Mouse (Mus musculus): ENCODE results near the gene Gm20388. TPM values are rescaled to one million over a fixed set of nuclear protein-coding genes. Genes with fewer than 3 reads are reported as not detected.
A peak's percentile ranks its signal among the peaks of the same experiment; 100 is the strongest.

The Gm20388 gene
- polyA plus RNA-seq, 1 experiment from 2014 or later, result 2.5 TPM

DNA sequence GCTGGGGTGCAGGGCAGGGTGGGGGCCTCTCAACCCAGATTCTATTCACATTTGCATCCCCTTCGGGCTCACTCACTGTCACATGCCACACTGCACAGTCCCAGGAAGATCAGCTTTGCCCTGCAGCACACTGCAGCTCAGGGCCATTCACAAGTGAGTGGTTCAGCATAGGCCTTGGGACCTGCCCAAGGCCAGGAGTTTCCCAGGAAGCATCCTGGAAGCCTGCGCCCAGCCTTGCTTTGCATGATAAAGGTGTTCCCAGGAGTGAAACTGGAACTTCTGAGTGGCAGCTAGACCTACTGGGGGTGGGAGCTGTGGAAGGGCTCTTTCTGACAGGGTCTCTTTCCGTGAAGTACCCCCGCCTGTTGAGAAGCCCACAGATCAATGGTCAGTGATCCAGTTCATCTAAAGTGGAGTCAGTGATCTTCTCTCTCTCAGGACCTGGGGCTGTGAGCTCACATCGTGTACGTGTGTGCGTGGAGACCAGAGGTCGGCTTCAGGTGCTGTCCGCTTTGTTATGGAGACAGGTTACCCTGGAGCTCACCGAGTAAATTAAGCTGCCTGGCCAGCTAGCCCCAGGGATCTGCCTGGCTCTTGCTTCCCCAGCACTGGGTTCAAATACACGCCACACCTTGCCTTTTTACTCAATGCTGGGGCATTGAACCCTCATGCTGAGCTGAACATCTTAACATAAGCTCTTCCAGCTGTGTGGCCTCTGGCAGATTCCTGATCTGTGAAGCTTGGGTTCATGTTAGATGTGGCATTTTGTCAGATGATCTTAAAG is 2318.3 kb downstream of the Gm20388 start:
- DNase-seq (ENCODE audit: low spot score), result no peak
- 45% methylated on average over 11 of the region's 11 CpGs for WGBS
- peaks cover 90% of the 10 kb centered on the region for H3K27me3 ChIP-seq (ENCODE audit: low read depth, poor library complexity, severe bottlenecking)
- peaks cover 42% of the 10 kb centered on the region for H3K4me1 ChIP-seq
- no peak overlapping the region for H3K27ac ChIP-seq
- no peak overlapping the region for H3K4me3 ChIP-seq
- no peaks in the 10 kb centered on the region for H3K9me3 ChIP-seq (replicated peaks)
- no peaks in the 10 kb centered on the region for H3K36me3 ChIP-seq

DNA sequence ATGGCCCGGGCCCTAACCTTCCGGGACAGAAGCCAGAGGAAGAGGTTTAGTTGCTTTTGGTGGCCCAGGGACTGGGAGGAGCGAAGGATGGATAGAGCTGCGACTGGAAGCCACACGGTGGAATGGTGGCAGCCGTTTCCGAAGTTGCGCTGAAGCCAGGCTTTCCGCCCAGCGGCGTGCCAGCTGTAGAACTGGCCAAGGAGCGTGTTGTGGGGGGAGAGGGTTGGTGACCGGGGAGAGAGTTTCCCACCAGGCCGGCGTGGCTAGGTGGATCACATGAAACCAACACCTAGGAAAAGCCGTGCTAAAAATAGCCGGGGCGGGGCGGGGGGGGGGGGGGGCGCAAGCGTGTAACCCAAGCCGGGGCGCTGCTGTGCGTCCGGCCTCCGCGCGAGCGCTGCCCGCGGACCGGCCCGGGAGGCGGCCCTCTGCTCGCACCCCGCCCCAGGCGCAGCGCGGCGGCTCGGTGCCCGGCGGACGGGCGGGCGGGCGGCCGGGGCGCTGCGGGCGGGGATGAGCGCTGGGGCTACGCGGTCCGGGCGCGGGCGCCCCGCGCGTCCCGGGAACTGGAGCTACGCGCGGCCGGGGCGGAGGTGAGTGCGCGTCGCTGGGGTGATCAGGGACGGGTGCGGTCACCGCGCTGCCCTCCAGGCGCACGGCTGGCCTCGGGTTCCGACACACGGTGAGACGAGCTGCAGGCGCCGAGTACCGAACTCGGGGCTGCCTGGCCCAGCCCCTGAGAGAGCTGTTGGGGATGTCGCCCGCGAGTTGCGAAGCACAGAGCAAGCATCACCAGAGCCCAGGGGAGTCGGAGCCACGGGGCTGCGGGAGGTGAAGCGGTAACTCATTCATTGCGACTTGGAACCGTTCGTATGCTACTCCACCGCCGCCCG is 2319.4 kb downstream of the Gm20388 start:
- peak; percentile 61 for DNase-seq (ENCODE audit: low spot score)
- Histone ChIP-seq H3K9me3 (replicated peaks) (no peaks in the 10 kb centered on the region), H3K27ac (peak overlapping the region; percentile 79), H3K4me1 (peaks cover 37% of the 10 kb centered on the region), H3K36me3 (no peaks in the 10 kb centered on the region), H3K4me3 (peak overlapping the region; percentile 65), H3K27me3 (ENCODE audit: low read depth, poor library complexity, severe bottlenecking) (peaks cover 93% of the 10 kb centered on the region)
- WGBS, result 1% methylated on average over 89 of the region's 98 CpGs

DNA sequence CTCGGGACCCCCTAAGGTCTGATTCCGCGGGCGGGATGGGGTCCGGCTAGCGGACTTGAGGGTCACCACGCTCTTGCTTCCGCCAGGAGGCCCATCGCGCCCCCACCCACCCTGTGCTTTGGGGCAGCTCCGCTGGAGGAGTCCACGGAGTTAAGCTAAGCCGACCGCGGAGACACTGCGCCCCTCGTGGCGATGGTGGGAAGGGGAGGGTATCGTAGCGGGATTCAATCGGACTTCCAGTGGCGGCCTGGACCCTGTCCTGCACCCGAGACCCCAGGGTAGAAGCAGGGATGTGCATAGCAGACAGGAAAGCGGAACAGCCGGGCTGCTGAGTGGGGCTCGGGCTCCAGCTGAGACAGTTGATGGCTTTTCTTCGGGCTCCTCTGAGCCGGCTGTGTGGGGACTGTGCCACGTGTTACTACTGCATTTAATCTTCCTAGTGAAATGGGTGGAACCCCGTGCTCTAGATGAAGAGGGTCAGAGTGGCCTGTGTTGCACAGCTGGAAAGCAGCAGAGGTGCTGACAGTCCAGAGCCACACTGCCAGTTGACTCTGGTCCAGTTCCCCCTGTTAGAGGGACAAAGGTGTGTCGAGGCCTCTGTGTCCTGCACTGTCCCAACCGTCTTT is 2320.2 kb downstream of the Gm20388 start:
- WGBS, result 4% methylated on average over 32 of the region's 32 CpGs
- peak overlapping the region; percentile 79 for H3K27ac ChIP-seq

DNA sequence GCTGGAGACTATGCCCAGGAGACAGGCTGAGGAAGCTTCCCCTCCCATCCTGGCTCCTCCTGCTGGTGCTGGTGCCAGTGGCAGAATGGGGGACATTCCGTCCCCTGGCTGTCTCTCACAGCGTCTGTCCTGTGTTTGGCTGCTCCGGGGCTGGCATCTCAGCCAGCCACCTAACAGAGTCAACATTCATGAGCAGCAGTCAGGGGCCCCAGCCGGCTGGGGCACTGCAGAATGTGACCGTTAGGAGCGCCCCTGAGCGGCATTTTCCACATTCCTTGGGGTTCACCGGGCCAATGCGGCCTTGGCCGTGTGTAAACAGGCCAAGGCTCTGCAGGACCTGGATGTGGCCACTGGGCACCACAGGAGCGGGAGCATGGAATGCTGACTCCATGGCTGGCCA is 2323.4 kb downstream of the Gm20388 start:
- Histone ChIP-seq H3K4me3 (no peak overlapping the region), H3K36me3 (no peaks in the 10 kb centered on the region), H3K27me3 (ENCODE audit: low read depth, poor library complexity, severe bottlenecking) (peaks cover 54% of the 10 kb centered on the region), H3K9me3 (replicated peaks) (no peaks in the 10 kb centered on the region), H3K27ac (no peak overlapping the region), H3K4me1 (peaks cover 26% of the 10 kb centered on the region)
- DNase-seq (ENCODE audit: low spot score), result peak; percentile 53
- 45% methylated on average over 11 of the region's 11 CpGs for WGBS

More for the DNA sequence above, 2320.2 kb downstream of the Gm20388 start:
- peak; percentile 89 for DNase-seq (ENCODE audit: low spot score)
- Histone ChIP-seq H3K9me3 (replicated peaks) (no peaks in the 10 kb centered on the region), H3K4me1 (peaks cover 30% of the 10 kb centered on the region), H3K27me3 (ENCODE audit: low read depth, poor library complexity, severe bottlenecking) (peaks cover 86% of the 10 kb centered on the region), H3K36me3 (no peaks in the 10 kb centered on the region), H3K4me3 (peak overlapping the region; percentile 65)

DNA sequence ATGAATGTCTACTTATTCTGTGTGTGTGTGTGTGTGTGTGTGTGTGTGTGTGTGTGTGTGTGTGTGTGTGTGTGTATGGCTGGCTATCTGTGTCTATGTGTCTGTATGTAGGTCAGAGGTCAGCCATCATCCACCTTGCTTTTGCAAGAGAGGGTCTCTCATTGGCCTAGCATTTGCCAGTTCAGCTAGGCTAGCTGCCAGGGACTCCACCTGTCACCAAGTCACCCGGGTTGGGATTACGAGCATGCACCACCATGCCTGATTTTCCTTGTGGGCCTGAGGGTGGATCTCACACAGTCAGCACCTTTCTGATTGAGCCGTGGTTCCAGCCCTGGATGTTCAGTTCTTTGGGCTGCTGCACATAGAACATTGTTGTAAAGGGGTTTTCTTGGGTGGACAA is 2325.9 kb downstream of the Gm20388 start:
- peaks cover 10% of the 10 kb centered on the region; the same call in 1 of the 2 replicates for H3K4me1 ChIP-seq
- no peak overlapping the region for H3K4me3 ChIP-seq
- H3K9me3 ChIP-seq (replicated peaks), result no peaks in the 10 kb centered on the region
- H3K27me3 ChIP-seq (ENCODE audit: low read depth, poor library complexity, severe bottlenecking), result peaks cover 29% of the 10 kb centered on the region
- no peaks in the 10 kb centered on the region for H3K36me3 ChIP-seq
- no peak overlapping the region for H3K27ac ChIP-seq
- DNase-seq (ENCODE audit: low spot score), result no peak
- WGBS, result 91% methylated on average over 3 of the region's 3 CpGs

DNA sequence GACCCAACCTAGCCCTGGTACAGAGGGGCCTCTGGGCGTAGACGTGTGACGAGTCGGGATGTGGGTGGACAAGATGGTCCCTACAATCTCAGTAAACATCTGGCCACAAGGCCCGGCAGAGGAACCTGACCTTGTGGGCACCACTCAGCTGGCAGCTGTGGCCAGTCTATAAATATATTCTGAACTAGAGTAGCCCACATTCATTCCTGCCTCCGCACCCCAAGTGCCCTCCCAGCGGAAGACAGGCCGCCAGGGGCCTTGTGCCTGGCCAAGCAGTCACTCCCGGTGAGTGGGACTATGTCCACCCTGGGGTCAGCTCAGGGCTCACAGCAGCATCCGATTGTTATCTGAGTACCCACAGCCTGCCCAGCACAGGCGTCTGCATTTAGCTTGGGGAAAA is 2327.6 kb downstream of the Gm20388 start:
- no peak overlapping the region for H3K4me3 ChIP-seq
- H3K36me3 ChIP-seq, result no peaks in the 10 kb centered on the region
- WGBS, result 82% methylated on average over 11 of the region's 11 CpGs
- no peak for DNase-seq (ENCODE audit: low spot score)
- H3K9me3 ChIP-seq (replicated peaks), result no peaks in the 10 kb centered on the region
- peaks cover 10% of the 10 kb centered on the region; the same call in 1 of the 2 replicates for H3K4me1 ChIP-seq
- peaks cover 12% of the 10 kb centered on the region for H3K27me3 ChIP-seq (ENCODE audit: low read depth, poor library complexity, severe bottlenecking)
- no peak overlapping the region for H3K27ac ChIP-seq

DNA sequence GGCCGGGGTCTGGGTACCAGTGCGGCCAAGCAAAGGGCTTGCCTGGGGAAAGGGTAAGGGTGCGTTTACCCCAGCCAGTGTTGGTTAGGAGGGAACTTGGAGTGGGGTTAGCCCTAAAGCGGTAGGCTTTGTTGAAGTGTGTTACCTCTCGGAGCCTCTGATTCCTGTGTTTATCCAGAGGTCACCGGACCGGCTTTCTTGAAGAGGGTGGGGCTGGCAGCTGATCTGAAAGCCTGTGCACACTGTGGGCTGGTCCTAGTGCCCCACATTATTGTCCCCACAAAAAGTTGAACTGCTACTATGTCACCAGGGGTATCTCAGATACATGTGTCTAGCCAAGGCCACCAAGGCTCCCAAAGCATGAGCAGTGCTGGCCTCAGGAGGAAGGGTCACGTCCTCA is 2328.1 kb downstream of the Gm20388 start:
- Histone ChIP-seq H3K4me1 (peaks cover 8% of the 10 kb centered on the region; the same call in 1 of the 2 replicates), H3K9me3 (replicated peaks) (no peaks in the 10 kb centered on the region), H3K27ac (no peak overlapping the region), H3K36me3 (no peaks in the 10 kb centered on the region), H3K4me3 (no peak overlapping the region), H3K27me3 (ENCODE audit: low read depth, poor library complexity, severe bottlenecking) (0 out of 2 replicates have a peak, but pooled peaks cover 7% of the 10 kb centered on the region)
- 68% methylated on average over 8 of the region's 8 CpGs for WGBS
- DNase-seq (ENCODE audit: low spot score), result no peak

DNA sequence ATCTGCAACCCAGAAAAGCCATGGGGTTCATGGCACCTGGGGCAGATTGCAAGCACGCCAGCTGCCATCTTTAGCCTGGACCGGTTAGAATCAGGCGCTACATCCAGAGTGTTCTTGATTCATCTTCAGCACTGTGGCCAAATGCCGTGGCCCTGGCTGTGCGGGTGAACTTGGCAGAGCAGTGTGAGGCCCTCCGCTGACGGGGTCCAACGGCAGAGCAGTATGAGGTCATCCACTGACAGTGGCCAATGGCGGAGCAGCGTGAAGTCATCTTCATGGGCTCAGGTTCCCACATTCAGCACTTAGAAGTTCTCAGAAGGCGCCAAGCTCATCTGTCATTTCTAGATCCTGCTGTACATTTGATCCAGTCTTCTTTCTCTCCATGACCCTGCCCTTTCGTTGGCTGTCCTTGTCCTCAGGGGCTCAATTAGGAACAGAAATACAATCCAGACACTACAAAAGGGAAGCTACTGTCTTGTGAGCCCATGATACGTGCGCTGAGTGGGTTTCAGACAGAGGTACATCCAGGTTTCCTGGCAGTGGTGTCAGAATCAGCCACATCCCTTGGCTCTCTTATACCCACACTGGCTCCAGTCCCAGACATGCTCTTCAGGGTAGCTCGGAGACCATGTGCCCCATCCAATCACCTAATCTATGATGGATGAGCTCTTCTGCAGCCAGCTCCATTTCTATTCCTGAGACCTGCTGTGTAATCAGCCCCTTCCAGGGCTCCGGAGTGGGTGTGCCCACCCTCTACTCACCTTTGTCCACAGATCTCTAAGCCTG is 2329.8 kb downstream of the Gm20388 start:
- no peaks in the 10 kb centered on the region for H3K27me3 ChIP-seq (ENCODE audit: low read depth, poor library complexity, severe bottlenecking)
- peaks cover 3% of the 10 kb centered on the region for H3K4me1 ChIP-seq
- no peaks in the 10 kb centered on the region for H3K9me3 ChIP-seq (replicated peaks)
- H3K36me3 ChIP-seq, result no peaks in the 10 kb centered on the region
- DNase-seq (ENCODE audit: low spot score), result no peak
- WGBS, result 88% methylated on average over 16 of the region's 16 CpGs
- H3K4me3 ChIP-seq, result no peak overlapping the region
- no peak overlapping the region for H3K27ac ChIP-seq

DNA sequence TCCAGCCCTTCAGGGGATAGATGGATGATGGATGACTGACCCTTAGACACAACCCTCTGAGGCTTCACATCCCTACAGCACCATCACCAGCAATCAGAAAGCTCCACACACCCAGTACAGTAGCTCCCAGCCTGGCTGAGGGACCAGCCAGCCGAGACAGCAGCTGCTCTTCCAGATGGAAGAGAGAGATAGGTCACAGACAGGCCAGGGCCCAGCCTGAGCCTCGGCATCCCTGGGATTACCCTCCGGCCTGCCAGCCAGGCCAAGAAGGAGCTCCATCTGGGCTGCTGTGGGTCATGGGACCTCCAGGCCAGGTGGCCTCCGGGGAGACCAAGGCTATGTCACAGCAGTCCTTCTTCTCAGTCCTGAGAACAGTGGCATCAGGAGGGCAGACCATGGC is 2332.7 kb downstream of the Gm20388 start:
- WGBS, result 77% methylated on average over 4 of the region's 4 CpGs
- H3K27me3 ChIP-seq (ENCODE audit: low read depth, poor library complexity, severe bottlenecking), result no peaks in the 10 kb centered on the region
- DNase-seq (ENCODE audit: low spot score), result no peak
- no peak overlapping the region for H3K4me3 ChIP-seq
- H3K36me3 ChIP-seq, result no peaks in the 10 kb centered on the region
- H3K4me1 ChIP-seq, result peaks cover 29% of the 10 kb centered on the region
- peak overlapping the region; percentile 15; the same call in 1 of the 2 replicates for H3K27ac ChIP-seq
- H3K9me3 ChIP-seq (replicated peaks), result no peaks in the 10 kb centered on the region

DNA sequence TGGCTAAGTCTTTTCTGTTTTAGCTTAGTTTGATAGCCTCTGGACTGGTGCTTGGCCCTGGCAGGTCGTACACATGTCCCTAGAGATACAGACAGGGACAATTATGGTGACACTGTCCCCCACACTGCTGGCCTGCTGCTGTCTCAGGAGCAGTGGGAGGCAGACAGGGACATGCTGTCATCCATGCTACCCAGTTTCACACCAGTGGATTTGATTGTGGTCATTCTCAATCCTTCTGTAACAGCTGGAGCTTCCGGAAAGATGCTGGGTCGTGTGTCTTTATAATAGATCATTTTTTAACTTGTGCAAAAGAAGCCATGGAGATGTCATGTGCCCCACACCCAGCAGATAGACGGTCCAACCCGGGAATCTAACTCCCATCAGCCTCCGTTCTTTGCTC is 2334.5 kb downstream of the Gm20388 start:
- no peak for DNase-seq (ENCODE audit: low spot score)
- peak overlapping the region; percentile 82; the same call in 1 of the 2 replicates for H3K27ac ChIP-seq
- no peak overlapping the region for H3K4me3 ChIP-seq
- H3K9me3 ChIP-seq (replicated peaks), result no peaks in the 10 kb centered on the region
- 87% methylated on average over 6 of the region's 6 CpGs for WGBS
- H3K27me3 ChIP-seq (ENCODE audit: low read depth, poor library complexity, severe bottlenecking), result no peaks in the 10 kb centered on the region
- no peaks in the 10 kb centered on the region for H3K36me3 ChIP-seq
- H3K4me1 ChIP-seq, result peaks cover 29% of the 10 kb centered on the region

DNA sequence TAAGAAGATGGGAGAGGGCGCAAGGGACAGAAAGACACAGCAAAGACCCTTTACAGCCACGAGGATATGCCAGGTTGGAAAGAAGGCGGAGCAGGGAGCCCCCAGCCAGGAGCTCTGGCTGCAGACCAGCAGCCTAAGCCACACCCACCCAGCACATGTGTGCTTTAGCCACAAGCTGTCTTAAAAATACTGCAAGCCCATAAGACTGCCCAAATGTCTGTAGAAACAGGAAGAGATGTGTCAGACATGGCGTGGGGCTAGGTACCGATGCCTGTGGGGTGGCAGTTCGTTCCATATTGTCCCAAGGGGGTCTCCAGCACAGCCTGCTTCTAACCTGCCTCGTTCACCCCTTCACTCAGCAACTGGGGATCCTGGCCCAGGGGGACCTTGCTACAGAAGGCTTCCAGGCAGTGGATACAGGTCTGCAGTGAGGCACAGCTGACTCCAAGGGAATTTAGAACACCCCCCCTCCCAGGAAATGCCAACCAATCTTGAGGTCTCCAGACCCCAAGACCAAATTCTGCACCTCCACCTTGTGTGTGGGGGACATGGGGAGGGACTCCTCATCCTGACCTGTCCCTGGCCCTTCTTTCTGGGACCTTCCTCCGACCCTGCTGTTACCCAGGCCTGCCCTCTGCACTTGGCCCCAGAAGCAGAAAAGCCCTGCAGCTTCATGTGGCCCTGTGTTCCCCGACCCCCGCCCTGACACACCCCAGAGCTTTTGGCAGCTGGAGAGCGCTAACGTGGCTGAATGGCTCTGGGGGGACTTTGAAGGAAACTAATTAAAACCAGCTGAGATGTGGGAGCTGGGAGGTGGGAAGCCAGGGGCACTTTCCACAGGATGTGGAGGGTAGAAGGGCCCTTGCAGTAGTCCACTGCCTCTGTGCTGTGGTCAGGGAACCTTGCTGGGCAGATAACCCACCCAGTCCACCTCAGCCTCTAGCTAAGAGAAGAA is 2335.9 kb downstream of the Gm20388 start:
- Histone ChIP-seq H3K4me1 (peaks cover 29% of the 10 kb centered on the region), H3K27ac (peak overlapping the region; percentile 82), H3K9me3 (replicated peaks) (no peaks in the 10 kb centered on the region), H3K36me3 (no peaks in the 10 kb centered on the region), H3K4me3 (0 out of 2 replicates have a peak overlapping the region, but pooled peaks have one; percentile 18), H3K27me3 (ENCODE audit: low read depth, poor library complexity, severe bottlenecking) (no peaks in the 10 kb centered on the region)
- DNase-seq (ENCODE audit: low spot score), result peak; percentile 66
- 39% methylated on average over 12 of the region's 12 CpGs for whole genome bisulfite sequencing
